Mouse (Mus musculus) heart, embryonic 11.5 days (tissue): ENCODE results near the gene Spef2. TPM values are rescaled to one million over a fixed set of nuclear protein-coding genes. Genes with fewer than 3 reads are reported as not detected.
"Not testable (repeated sequence)": the region's sequence is repeated elsewhere in the genome, so short reads cannot be mapped to it uniquely, and the experiment has no call there.

ENCODE experiments used
- ATAC-seq: fragments of 200-750 bp; cut with Nextera tagmentation; replicated peaks from 2 replicates; pipeline ENCODE4 v1.8.0; 2017; ENCODE audit warnings: moderate library complexity; ENCODE audit not compliant: insufficient number of reproducible peaks, low FRiP score, low TSS enrichment
- H3K27ac ChIP-seq: fragments of 300-500 bp; sonication (generic); 2 replicates; pipeline ENCODE4 v1.5.1; 2014; ENCODE audit warnings: mild to moderate bottlenecking, low read depth, low read length
- H3K27me3 ChIP-seq: fragments of 300-500 bp; sonication (generic); 2 replicates; pipeline ENCODE4 v1.6.1; 2014; ENCODE audit warnings: mild to moderate bottlenecking, low read length, mixed read lengths; ENCODE audit not compliant: control insufficient read depth, insufficient read depth
- H3K36me3 ChIP-seq: fragments of 300-500 bp; sonication (generic); 2 replicates; pipeline ENCODE4 v1.6.1; 2014; ENCODE audit warnings: mild to moderate bottlenecking, low read length, moderate library complexity, mixed read lengths; ENCODE audit not compliant: control insufficient read depth, insufficient read depth
- H3K4me1 ChIP-seq: fragments of 300-500 bp; sonication (generic); 2 replicates; pipeline ENCODE4 v1.6.1; 2014; ENCODE audit warnings: low read length; ENCODE audit not compliant: control insufficient read depth, insufficient read depth
- H3K4me2 ChIP-seq: fragments of 300-500 bp; sonication (generic); 2 replicates; pipeline ENCODE4 v1.6.1; 2014; ENCODE audit warnings: mild to moderate bottlenecking, moderate library complexity
- H3K4me3 ChIP-seq: fragments of 300-500 bp; sonication (generic); 2 replicates; pipeline ENCODE4 v1.5.1; 2014; ENCODE audit warnings: low read depth, low read length
- H3K9ac ChIP-seq: fragments of 300-500 bp; sonication (generic); 2 replicates; pipeline ENCODE4 v1.6.1; 2014; ENCODE audit warnings: mild to moderate bottlenecking, low read depth, low read length, moderate library complexity
- H3K9me3 ChIP-seq: fragments of 300-500 bp; sonication (generic); replicated peaks from 2 replicates; pipeline ENCODE4 v1.6.1; 2016; ENCODE audit warnings: low read length; ENCODE audit not compliant: control insufficient read depth
- WGBS: fragments of 180-500 bp; shearing (Covaris S2); extraction: QIAGEN DNeasy Blood & Tissue Kit; methylation state at CpG from one replicate; pipeline ENCODE4 v1.1.7; 2014; ENCODE audit not compliant: insufficient replicate concordance; 5-methylcytosine and 5-hydroxymethylcytosine counted together
- polyA plus RNA-seq: library from polyadenylated mRNA; unstranded; fragments of >200 nt; fragmentation: Nextera tagmentation; extraction: Ambion mirVana; gene quantifications from 2 replicates; pipeline ENCODE4 v1.2.1, GENCODE M21; 2014

Gene Spef2
- polyA plus RNA-seq, 1 experiment from 2014 or later = 0.24 TPM

DNA sequence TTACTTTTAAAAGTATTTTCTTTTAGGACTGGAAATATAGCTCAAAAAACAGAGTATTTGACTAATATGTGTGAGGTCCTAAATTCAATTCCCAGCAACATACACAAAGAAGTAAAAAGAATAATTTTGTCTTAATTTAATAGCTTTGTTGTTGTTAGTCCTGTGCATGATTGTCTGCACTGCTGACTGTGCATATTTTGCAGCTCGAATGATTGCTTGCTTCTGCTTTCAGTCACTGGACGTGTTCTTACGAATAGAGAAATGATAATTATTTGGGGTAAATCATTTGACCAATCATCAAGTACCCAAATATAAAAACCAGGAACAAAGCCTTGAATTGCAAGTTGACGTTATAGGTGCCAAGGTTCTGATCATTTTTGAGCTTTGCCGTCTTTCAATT lies 57.8 kb downstream of the Spef2 start:
- Histone ChIP-seq H3K9ac (no peak overlapping the region), H3K4me2 (no peak overlapping the region), H3K27me3 (no peaks in the 10 kb centered on the region), H3K27ac (no peak overlapping the region), H3K9me3 (no peaks in the 10 kb centered on the region), H3K36me3 (no peaks in the 10 kb centered on the region), H3K4me3 (no peak overlapping the region), H3K4me1 (no peaks in the 10 kb centered on the region)
- no peak for ATAC-seq
- WGBS = 82% methylated on average over 5 of the region's 5 CpGs

DNA sequence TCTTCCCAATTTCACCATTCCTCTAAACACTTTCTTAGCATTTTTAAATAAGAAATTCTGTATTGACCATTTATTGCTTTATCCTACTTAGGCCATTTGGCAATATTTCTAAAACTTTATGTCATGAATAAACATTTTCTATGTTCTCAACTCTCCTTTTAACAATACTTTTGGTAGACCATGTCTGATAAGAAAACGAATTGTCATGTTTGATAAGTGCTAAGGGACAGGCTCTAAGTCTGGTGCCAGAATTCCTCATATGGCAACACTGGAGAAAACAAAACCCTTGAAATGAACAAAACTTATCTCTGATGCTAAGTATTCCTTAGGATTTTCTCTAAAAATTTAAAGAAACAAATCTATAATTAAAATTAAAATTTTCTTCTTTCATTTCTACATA lies 58.2 kb downstream of the Spef2 start:
- Histone ChIP-seq H3K4me3 (no peak overlapping the region), H3K9me3 (no peaks in the 10 kb centered on the region), H3K36me3 (no peaks in the 10 kb centered on the region), H3K27ac (no peak overlapping the region), H3K9ac (no peak overlapping the region), H3K27me3 (no peaks in the 10 kb centered on the region), H3K4me1 (no peaks in the 10 kb centered on the region), H3K4me2 (no peak overlapping the region)
- WGBS = 50% methylated on average over 1 of the region's 1 CpGs
- ATAC-seq = no peak

DNA sequence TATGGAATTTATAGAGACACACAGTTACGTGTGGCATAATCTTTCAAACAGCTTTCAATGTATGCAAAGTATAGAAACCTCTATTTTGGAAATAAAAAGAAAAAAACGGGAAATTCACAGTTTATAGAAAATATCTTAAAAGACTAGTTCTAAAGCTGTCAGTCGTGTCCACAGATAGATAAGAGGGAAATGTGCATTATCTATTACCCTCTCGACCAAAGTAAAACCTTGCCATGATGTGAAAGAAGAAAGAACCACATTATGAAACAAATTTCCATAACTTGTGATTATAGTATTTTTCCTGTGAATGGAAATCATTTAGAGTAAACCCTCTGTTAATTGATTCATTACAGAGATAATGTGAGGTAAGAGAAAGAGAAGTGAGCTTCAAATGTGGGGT lies 65.2 kb downstream of the Spef2 start:
- Histone ChIP-seq H3K36me3 (no peaks in the 10 kb centered on the region), H3K27ac (no peak overlapping the region), H3K9ac (no peak overlapping the region), H3K9me3 (no peaks in the 10 kb centered on the region), H3K4me3 (no peak overlapping the region), H3K4me2 (no peak overlapping the region), H3K27me3 (no peaks in the 10 kb centered on the region), H3K4me1 (no peaks in the 10 kb centered on the region)
- 66% methylated on average over 4 of the region's 4 CpGs for WGBS
- ATAC-seq = no peak

GRCm38 (mm10) chr15:9677343-9678036 lies 71.2 kb downstream of the Spef2 start:
- no peak for ATAC-seq
- H3K9me3 ChIP-seq = no peaks in the 10 kb centered on the region
- no peak overlapping the region for H3K9ac ChIP-seq
- H3K4me3 ChIP-seq = no peak overlapping the region
- H3K27ac ChIP-seq = no peak overlapping the region
- no peaks in the 10 kb centered on the region for H3K36me3 ChIP-seq
- 76% methylated on average over 9 of the region's 9 CpGs for WGBS
- no peaks in the 10 kb centered on the region for H3K4me1 ChIP-seq
- H3K27me3 ChIP-seq = no peaks in the 10 kb centered on the region
- no peak overlapping the region for H3K4me2 ChIP-seq

DNA sequence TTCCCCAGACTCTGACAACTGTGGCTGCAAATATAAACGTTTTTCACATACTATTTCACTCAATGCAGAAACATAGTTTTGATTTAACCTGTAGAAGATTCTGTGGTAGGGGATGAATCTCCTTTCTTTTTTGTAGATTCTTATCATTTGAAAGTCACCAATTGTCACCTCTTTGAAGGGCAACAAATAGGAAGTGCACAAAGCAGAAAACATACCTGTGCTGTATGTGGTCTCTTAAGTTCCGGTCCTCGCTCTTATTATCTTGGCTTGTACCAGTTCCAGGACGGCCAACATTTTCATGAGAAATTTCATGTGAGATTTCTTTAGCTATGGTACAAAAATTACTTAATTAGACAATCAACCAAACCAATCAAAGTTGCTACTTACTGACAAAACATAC lies 80.1 kb downstream of the Spef2 start:
- H3K27ac ChIP-seq = no peak overlapping the region
- no peak overlapping the region for H3K9ac ChIP-seq
- ATAC-seq = no peak
- 81% methylated on average over 4 of the region's 4 CpGs for WGBS
- no peaks in the 10 kb centered on the region for H3K36me3 ChIP-seq
- no peak overlapping the region for H3K4me3 ChIP-seq
- H3K9me3 ChIP-seq = no peaks in the 10 kb centered on the region
- H3K4me2 ChIP-seq = no peak overlapping the region
- H3K27me3 ChIP-seq = no peaks in the 10 kb centered on the region
- H3K4me1 ChIP-seq = no peaks in the 10 kb centered on the region

DNA sequence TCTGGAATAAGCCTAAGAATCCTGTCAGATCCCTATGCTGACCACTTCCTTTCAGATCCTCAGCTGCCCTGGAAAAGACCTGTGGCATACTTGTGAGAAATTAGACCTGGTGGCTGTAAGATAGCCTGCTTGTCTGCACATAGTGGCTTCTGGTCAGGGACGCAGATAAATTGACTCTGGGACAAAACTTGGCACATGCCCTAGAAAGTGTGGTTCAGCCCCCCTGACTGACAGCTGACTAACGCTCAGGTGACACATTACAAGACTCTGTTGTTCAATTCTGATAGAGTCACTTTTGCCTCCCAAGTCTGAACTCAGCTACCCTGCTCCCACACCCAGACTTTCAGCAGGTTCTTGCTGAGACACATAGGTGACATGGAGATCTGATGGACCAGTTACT lies 83.7 kb downstream of the Spef2 start:
- H3K4me3 ChIP-seq, H3K27me3 ChIP-seq, H3K9ac ChIP-seq, ATAC-seq, H3K4me2 ChIP-seq, H3K27ac ChIP-seq, H3K9me3 ChIP-seq, H3K36me3 ChIP-seq, H3K4me1 ChIP-seq: not testable (repeated sequence)
- 67% methylated on average over 2 of the region's 2 CpGs for WGBS

GRCm38 (mm10) chr15:9661215-9661614 lies 87.5 kb downstream of the Spef2 start:
- Histone ChIP-seq H3K27me3 (no peaks in the 10 kb centered on the region), H3K4me3 (no peak overlapping the region), H3K9me3 (no peaks in the 10 kb centered on the region), H3K9ac (no peak overlapping the region), H3K27ac (no peak overlapping the region), H3K4me2 (no peak overlapping the region), H3K36me3 (no peaks in the 10 kb centered on the region), H3K4me1 (no peaks in the 10 kb centered on the region)
- WGBS = 76% methylated on average over 1 of the region's 1 CpGs
- no peak for ATAC-seq

DNA sequence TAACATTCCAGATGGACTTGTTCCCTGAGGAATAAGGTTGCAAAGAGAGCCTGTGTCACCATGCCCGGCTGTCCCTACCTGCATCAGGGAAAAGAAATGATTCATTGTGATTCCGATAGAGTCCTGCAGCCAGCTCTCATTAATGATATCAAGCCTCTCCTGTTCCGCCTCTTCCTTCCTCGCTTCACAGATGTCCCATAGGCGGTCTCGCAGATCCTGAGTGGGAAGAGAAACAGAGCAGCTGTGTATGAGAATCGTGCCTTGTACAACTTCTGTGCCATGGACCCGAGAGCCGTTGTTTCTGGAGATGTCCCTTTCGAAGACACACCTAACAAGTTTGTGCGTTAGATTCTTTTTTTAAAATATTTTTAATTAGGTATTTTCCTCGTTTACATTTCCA lies 114.2 kb downstream of the Spef2 start:
- 79% methylated on average over 12 of the region's 12 CpGs for WGBS
- H3K27me3 ChIP-seq = no peaks in the 10 kb centered on the region
- H3K9me3 ChIP-seq = no peaks in the 10 kb centered on the region
- H3K4me1 ChIP-seq = no peaks in the 10 kb centered on the region
- H3K4me3 ChIP-seq = no peak overlapping the region
- no peak overlapping the region for H3K27ac ChIP-seq
- H3K9ac ChIP-seq = no peak overlapping the region
- H3K4me2 ChIP-seq = no peak overlapping the region
- no peaks in the 10 kb centered on the region for H3K36me3 ChIP-seq
- no peak for ATAC-seq

DNA sequence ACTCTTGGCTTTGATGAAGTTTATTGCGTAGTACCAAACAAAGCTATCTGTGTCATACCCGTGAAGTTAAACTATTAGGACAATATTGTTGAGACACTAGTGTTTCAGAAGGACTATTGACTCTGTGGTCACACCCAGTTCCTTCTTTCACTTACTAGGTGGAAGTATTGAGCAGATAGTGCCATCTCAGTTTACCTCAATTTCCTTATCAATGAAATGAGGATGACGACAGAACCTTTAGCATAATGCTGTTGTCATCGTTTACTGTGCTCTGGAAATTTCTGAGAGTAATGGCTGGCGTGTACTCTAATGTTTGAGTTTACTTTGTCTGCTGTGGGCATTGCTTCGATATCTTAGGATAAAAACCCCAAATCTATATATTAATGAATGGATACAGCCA lies 117.0 kb downstream of the Spef2 start:
- H3K9ac ChIP-seq = no peak overlapping the region
- WGBS = 82% methylated on average over 6 of the region's 6 CpGs
- H3K4me3 ChIP-seq = no peak overlapping the region
- no peak overlapping the region for H3K27ac ChIP-seq
- no peaks in the 10 kb centered on the region for H3K4me1 ChIP-seq
- ATAC-seq = no peak
- H3K9me3 ChIP-seq = no peaks in the 10 kb centered on the region
- no peak overlapping the region for H3K4me2 ChIP-seq
- H3K36me3 ChIP-seq = no peaks in the 10 kb centered on the region
- no peaks in the 10 kb centered on the region for H3K27me3 ChIP-seq
